Mouse (Mus musculus) lung, postnatal 0 days (tissue): ENCODE measurements around the gene Ddx25. TPM values are rescaled to one million over a fixed set of nuclear protein-coding genes. Genes with fewer than 3 reads are reported as not detected.
A peak's percentile ranks its signal among the peaks of the same experiment; 100 is the strongest.

Source experiments
- ATAC-seq: fragments of 200-750 bp; cut with Nextera tagmentation; 2 replicates; pipeline ENCODE4 v1.8.0; 2017; ENCODE audit warnings: moderate library complexity
- DNase-seq: peaks from one replicate; pipeline ENCODE4 v3.0.0-alpha.2; 2016; ENCODE audit warnings: low spot score
- H3K27ac ChIP-seq: fragments of 300-500 bp; sonication (generic); 2 replicates; pipeline ENCODE4 v1.5.1; 2014; ENCODE audit warnings: antibody characterized with exemption, mild to moderate bottlenecking, low read length, mixed read lengths
- H3K27me3 ChIP-seq: fragments of 300-500 bp; sonication (generic); replicated peaks from 2 replicates; pipeline ENCODE4 v1.6.1; 2014; ENCODE audit warnings: low read length, mixed read lengths; ENCODE audit not compliant: insufficient read depth
- H3K36me3 ChIP-seq: fragments of 300-500 bp; sonication (generic); 2 replicates; pipeline ENCODE4 v1.6.1; 2014; ENCODE audit warnings: low read length, mixed read lengths; ENCODE audit not compliant: insufficient read depth
- H3K4me1 ChIP-seq: fragments of 300-500 bp; sonication (generic); 2 replicates; pipeline ENCODE4 v1.6.1; 2014; ENCODE audit warnings: antibody characterized with exemption, low read depth, low read length, mixed read lengths; ENCODE audit not compliant: insufficient read depth
- H3K4me2 ChIP-seq: fragments of 300-500 bp; sonication (generic); replicated peaks from 2 replicates; pipeline ENCODE4 v1.6.1; 2014; ENCODE audit warnings: low read depth, mild to moderate bottlenecking, low read length, moderate library complexity, mixed read lengths
- H3K4me3 ChIP-seq: fragments of 300-500 bp; sonication (generic); 2 replicates; pipeline ENCODE4 v1.5.1; 2014; ENCODE audit warnings: low read depth, low read length
- H3K9ac ChIP-seq: fragments of 300-500 bp; sonication (generic); replicated peaks from 2 replicates; pipeline ENCODE4 v1.6.1; 2014; ENCODE audit warnings: low read depth, mild to moderate bottlenecking
- H3K9me3 ChIP-seq: fragments of 300-500 bp; sonication (generic); 2 replicates; pipeline ENCODE4 v1.6.1; 2016; ENCODE audit warnings: low read length, mixed read lengths
- CTCF ChIP-seq: IDR thresholded peaks from 2 replicates; pipeline ENCODE4 v1.5.1; 2016; ENCODE audit warnings: antibody characterized with exemption, mild to moderate bottlenecking
- EP300 ChIP-seq: IDR thresholded peaks from 2 replicates; pipeline ENCODE4 v1.6.1; 2016; ENCODE audit warnings: antibody characterized with exemption, mild to moderate bottlenecking, control low read depth
- WGBS: fragments of 180-500 bp; shearing (Covaris S2); extraction: QIAGEN DNeasy Blood & Tissue Kit; methylation state at CpG from one replicate; pipeline ENCODE4 v1.1.7; 2014; 5-methylcytosine and 5-hydroxymethylcytosine counted together
- polyA plus RNA-seq: library from polyadenylated mRNA; unstranded; fragments of >200 nt; fragmentation: Nextera tagmentation; extraction: Ambion mirVana; gene quantifications from 2 replicates; pipeline ENCODE4 v1.2.1, GENCODE M21; 2015

Ddx25 gene
- polyA plus RNA-seq, 1 experiment from 2014 or later: 0.07 TPM

DNA sequence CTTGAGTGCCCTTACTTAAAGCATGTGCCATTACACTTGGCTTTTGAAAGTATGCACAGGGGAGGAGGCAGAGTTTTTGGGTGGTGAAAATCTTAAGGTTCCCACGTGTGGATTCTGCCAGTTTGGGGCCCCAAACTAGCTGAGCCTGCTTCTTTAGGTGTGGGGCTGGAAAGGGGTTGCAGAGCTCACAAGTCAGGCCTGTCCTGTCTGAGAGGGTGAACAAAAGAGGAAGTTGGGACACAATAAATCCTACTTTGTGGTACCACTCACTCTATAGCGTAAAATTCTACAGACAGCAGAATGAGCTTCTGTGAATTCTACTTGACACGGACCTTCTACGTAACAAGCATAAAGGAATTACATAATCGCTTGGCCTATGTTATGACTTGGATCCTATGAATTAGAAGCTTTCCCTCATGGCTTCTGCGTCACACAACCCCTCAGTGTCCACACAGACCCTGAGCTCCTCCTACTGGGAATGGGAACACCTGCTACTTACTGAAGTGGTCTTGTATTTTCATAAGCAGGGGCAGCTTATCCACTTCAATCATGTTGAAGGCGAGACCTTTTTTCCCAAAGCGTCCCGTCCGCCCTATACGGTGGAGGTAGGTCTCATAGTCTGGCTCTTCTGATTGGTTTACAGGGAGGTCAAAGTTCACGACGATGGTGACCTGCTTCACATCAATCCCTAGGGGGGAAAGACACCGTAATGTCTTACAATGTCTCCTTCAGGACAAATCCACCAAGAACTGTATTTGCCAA, 15.0 kb downstream of the Ddx25 start:
- 77% methylated on average over 14 of the region's 14 CpGs for WGBS
- H3K36me3 ChIP-seq: no peaks in the 10 kb centered on the region
- H3K27me3 ChIP-seq: no peaks in the 10 kb centered on the region
- DNase-seq: no peak
- TF ChIP-seq EP300 (no peak), CTCF (no peak)
- H3K27ac ChIP-seq: no peak overlapping the region
- no peak overlapping the region for H3K9ac ChIP-seq
- no peak overlapping the region for H3K4me3 ChIP-seq
- H3K4me2 ChIP-seq: no peak overlapping the region
- ATAC-seq: no peak
- H3K9me3 ChIP-seq: no peaks in the 10 kb centered on the region
- no peaks in the 10 kb centered on the region for H3K4me1 ChIP-seq

DNA sequence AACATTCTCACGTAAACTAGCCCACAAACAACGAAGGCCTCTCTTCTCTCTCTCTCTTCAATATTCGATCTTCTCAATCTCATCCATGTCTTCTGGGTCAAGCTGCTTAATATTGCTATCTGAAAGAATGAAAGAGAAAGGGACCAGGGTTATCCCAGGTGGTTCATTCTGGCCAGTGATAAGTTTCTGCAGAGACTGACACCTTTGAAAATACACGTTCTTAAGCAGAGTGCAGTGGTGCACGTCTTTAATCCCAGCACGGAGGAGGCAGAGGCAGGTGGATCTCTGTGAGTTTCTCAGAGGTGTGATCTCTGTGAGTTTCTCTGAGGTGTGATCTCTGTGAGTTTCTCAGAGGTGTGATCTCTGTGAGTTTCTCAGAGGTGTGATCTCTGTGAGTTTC, 16.4 kb downstream of the Ddx25 start:
- no peaks in the 10 kb centered on the region for H3K36me3 ChIP-seq
- H3K9me3 ChIP-seq: no peaks in the 10 kb centered on the region
- ATAC-seq (no peak), DNase-seq (no peak)
- H3K4me2 ChIP-seq: no peak overlapping the region
- H3K27ac ChIP-seq: no peak overlapping the region
- no peak overlapping the region for H3K9ac ChIP-seq
- no peak overlapping the region for H3K4me3 ChIP-seq
- no peaks in the 10 kb centered on the region for H3K4me1 ChIP-seq
- TF ChIP-seq EP300 (no peak), CTCF (no peak)
- 61% methylated on average over 6 of the region's 6 CpGs for WGBS
- no peaks in the 10 kb centered on the region for H3K27me3 ChIP-seq

DNA sequence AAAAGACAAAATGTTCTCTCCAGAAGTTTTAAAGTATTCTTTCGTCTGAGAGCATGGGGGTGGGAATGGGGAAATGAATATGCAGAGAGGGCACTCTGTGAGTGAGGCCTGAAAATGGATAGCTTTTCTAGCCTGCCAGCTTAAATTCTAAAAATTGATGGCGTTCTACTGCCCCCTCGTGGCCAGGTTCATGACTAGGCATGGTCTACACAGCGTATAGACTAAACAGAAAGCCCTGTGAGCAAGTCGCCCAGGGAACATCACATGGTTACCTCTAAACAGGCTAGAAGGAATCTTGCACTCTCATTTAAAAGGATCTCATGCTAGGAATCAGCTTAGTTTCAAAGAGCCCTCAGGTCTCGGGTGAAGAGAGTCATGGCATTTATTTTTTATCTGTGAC, 16.8 kb downstream of the Ddx25 start:
- no peaks in the 10 kb centered on the region for H3K4me1 ChIP-seq
- no peak overlapping the region for H3K9ac ChIP-seq
- no peak overlapping the region for H3K4me3 ChIP-seq
- ATAC-seq: peak; percentile 57
- H3K27me3 ChIP-seq: no peaks in the 10 kb centered on the region
- TF ChIP-seq EP300 (no peak), CTCF (peak; percentile 80)
- peak; percentile 82 for DNase-seq
- H3K36me3 ChIP-seq: no peaks in the 10 kb centered on the region
- no peak overlapping the region for H3K4me2 ChIP-seq
- 7% methylated on average over 6 of the region's 6 CpGs for WGBS
- no peak overlapping the region for H3K27ac ChIP-seq
- H3K9me3 ChIP-seq: no peaks in the 10 kb centered on the region

DNA sequence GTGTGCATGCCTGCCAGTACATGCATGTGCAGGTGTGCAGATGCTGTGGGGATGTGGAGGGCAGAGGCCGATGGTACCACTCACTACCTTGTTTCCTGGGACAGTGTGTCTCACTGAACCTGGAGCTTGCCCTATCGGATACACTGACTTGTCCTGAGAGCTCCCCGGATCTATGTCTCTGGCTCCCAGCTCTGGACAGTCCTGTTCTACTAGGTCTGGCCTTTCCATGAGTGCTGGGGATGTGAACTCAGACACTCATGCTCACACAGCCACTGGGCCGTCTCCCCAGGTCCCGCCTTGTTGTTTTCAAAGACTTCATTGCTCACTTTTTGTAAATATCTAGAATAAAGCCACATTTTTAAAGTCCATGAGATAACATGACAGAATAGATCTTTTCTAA, 17.3 kb downstream of the Ddx25 start:
- TF ChIP-seq CTCF (no peak), EP300 (no peak)
- 76% methylated on average over 5 of the region's 5 CpGs for WGBS
- Histone ChIP-seq H3K4me3 (no peak overlapping the region), H3K9me3 (no peaks in the 10 kb centered on the region), H3K36me3 (no peaks in the 10 kb centered on the region), H3K27ac (no peak overlapping the region), H3K27me3 (no peaks in the 10 kb centered on the region), H3K9ac (no peak overlapping the region), H3K4me2 (no peak overlapping the region), H3K4me1 (no peaks in the 10 kb centered on the region)
- ATAC-seq (no peak), DNase-seq (no peak)

DNA sequence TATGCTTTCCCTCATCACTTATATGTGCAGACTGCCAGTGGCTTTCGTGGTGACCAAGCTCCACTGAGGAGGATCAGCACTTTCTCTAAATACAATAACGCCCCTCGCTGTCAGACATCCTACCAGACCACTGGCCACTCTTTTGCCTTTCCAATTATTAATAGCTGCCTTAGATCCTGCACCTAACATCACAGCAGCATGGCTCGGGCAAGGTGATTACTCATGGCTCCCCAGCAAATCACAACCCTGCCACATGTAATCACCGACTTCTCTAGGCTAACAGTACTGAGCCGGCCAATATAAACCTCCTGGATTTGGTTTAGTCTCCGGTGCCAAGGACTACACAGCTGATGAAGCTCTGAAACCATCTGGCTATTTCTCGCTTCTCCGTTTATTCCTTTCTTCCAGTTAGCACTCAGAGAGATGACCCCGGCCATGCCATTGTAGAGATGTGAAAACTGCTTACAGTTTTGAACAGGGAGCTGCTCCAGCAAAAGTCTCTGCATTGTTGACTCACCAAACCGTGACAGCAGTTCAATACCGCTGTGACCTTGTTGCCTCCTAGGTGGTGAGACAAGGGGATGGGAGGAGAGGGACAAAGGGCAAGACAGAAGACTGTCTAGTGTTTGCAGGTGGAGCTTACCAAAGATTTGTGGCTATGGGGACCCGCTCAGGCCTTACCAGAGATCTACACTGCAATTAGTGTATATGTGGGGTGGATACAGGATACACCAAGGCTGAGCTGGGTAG, 19.2 kb downstream of the Ddx25 start:
- DNase-seq (no peak), ATAC-seq (no peak)
- Histone ChIP-seq H3K9me3 (no peaks in the 10 kb centered on the region), H3K27ac (no peak overlapping the region), H3K9ac (no peak overlapping the region), H3K4me1 (no peaks in the 10 kb centered on the region), H3K4me2 (no peak overlapping the region), H3K4me3 (no peak overlapping the region), H3K36me3 (no peaks in the 10 kb centered on the region), H3K27me3 (no peaks in the 10 kb centered on the region)
- 66% methylated on average over 13 of the region's 13 CpGs for WGBS
- TF ChIP-seq CTCF (no peak), EP300 (no peak)

DNA sequence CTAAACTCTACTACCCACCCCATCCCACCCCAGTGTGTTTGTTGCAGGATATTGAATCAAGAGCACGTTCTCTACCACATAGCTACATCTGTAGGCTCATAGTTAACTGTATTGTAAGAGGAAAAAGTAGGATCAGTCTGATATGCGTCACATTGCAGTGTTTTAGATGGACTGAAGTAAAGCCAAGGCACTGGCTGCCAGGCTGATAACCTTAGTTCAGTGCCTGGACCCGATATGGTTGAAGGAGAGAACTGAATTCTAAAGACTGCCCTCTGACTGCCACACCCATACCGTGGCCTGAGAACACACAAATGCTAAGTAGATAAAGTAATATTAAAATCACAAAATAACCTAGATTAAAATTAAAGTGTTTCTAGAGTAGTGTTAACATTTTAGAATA, 22.5 kb downstream of the Ddx25 start:
- H3K4me1 ChIP-seq: no peaks in the 10 kb centered on the region
- DNase-seq (no peak), ATAC-seq (no peak)
- H3K9ac ChIP-seq: no peak overlapping the region
- H3K36me3 ChIP-seq: no peaks in the 10 kb centered on the region
- no peak overlapping the region for H3K27ac ChIP-seq
- TF ChIP-seq CTCF (no peak), EP300 (no peak)
- no peak overlapping the region for H3K4me2 ChIP-seq
- 61% methylated on average over 4 of the region's 4 CpGs for WGBS
- no peak overlapping the region for H3K4me3 ChIP-seq
- H3K9me3 ChIP-seq: no peaks in the 10 kb centered on the region
- no peaks in the 10 kb centered on the region for H3K27me3 ChIP-seq
